Mouse (Mus musculus): ENCODE data around the gene Rnaseh2c. TPM values are rescaled to one million over a fixed set of nuclear protein-coding genes. Genes with fewer than 3 reads are reported as not detected.

The Rnaseh2c gene
- total RNA-seq, 2 experiments from 2014 or later: 39.1 to 46.1 TPM

- intact Hi-C loops (cut with DNase I; ENCODE audit: low total_unique reads): no loop called here
- DNase-seq: no peak
Measured at GRCm38 (mm10) chr19:5621884-5622283, 20.2 kb downstream of the Rnaseh2c start.

- DNase-seq: no peak
- intact Hi-C loops (cut with DNase I; ENCODE audit: low total_unique reads): no loop called here
Measured at GRCm38 (mm10) chr19:5625311-5625710, 23.6 kb downstream of the Rnaseh2c start.

GRCm38 (mm10) chr19:5629907-5630306 is 28.2 kb downstream of the Rnaseh2c start:
- intact Hi-C loops (cut with DNase I; ENCODE audit: low total_unique reads): no loop called here
- DNase-seq: no peak

DNA sequence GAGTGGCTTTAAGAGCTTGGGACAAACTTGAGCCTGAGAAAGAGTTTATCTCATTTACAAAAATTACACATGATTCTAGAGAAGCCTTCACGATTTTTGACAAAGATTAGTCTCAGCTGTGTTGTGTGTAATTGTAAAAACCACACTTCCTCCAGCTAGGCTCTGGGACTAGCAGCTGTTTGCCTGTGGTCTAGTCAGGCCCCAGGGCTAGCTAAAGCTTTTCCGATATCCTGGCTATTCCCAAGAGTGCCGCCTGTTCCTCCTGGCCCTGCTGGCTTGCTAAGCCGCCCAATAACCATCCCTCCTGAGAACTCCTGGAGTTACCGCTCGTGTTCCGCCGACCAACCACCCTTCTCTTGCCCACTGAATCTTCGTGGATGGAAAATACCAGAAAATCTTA is 30.4 kb downstream of the Rnaseh2c start:
- intact Hi-C loops (cut with DNase I; ENCODE audit: low total_unique reads): no loop called here
- no peak for DNase-seq

- intact Hi-C loops (cut with DNase I; ENCODE audit: low total_unique reads): no loop called here
- no peak for DNase-seq
Measured at GRCm38 (mm10) chr19:5636036-5636570, 34.4 kb downstream of the Rnaseh2c start.

DNA sequence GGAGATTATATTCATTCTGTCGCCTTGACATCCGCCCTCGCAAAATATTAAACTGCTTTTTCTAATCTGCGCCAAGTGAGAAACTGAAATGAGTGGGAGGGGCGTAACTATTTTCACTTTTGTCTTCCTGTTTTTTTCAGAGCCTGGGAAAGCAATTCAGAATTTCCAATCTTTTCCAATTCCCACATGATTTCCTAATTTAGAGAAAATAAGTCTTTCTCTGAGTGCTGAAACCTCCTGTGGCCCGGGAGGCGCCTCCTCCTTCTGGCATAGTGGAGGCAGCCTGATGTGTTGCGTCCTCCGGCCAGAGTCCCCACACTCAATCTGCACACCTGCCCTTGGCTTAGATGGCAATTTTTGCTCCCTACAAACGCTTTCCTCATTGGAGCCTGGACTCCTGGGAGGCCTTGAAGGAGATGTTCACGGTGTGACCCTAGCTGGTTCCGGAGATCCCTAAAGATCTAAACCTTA is 34.9 kb downstream of the Rnaseh2c start:
- DNase-seq: no peak
- intact Hi-C loops (cut with DNase I; ENCODE audit: low total_unique reads): no loop called here

- peak; percentile 92 for DNase-seq
- intact Hi-C loops (cut with DNase I; ENCODE audit: low total_unique reads): no loop called here
Measured at GRCm38 (mm10) chr19:5637069-5638047, 35.7 kb downstream of the Rnaseh2c start, which contains the start of gene Rela. Gene Rela (plus strand): TSS chr19:5637483.

DNA sequence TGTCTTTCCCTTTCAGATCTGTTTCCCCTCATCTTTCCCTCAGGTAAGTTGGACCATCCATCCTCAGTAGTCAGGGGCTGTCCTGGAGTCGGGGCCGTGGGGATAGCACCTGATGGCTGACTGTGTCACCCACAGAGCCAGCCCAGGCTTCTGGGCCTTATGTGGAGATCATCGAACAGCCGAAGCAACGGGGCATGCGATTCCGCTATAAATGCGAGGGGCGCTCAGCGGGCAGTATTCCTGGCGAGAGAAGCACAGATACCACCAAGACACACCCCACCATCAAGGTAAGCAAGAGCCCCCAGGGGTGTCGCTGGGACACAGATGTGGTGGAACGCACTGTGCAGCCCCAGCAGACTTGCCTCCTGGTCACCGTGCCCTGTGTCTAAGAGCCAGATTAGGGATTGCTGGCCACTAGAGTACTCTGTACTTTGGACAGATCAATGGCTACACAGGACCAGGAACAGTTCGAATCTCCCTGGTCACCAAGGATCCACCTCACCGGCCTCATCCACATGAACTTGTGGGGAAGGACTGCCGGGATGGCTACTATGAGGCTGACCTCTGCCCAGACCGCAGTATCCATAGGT is 36.8 kb downstream of the Rnaseh2c start:
- intact Hi-C loops (cut with DNase I; ENCODE audit: low total_unique reads): no loop called here
- DNase-seq: no peak

DNA sequence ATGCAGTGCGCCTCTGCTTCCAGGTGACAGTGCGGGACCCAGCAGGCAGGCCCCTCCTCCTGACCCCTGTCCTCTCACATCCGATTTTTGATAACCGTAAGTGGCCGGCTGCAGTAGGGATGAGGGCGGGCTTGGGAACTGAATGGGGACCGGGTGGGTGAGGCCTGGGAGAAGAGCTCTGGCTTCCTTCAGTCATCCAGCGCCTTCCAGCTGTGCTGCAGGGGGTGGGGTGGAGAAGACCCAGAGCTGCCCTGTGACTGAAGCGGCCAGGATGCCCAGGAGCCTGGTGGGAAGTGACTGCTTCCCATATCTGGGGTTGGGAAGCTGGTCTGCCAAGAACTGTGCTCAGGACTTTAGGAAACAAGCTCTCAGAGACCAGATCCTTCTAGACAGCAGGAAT is 38.7 kb downstream of the Rnaseh2c start:
- no peak for DNase-seq
- intact Hi-C loops (cut with DNase I; ENCODE audit: low total_unique reads): no loop called here

DNA sequence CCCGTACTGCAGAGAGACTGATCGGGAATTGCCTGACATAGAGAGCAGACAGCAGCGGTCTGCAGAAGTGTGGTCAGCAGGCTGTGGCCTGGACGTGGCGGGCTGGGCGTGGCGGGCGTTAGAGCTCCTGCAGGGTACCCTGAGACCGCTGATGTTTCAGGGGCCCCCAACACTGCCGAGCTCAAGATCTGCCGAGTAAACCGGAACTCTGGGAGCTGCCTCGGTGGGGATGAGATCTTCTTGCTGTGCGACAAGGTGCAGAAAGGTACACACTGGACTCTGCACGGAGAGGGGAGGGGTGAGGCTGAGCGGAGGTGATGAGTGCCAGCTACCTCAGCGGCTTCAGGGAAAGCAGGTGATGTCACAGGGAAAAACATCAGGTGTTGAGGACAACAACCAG is 39.3 kb downstream of the Rnaseh2c start:
- intact Hi-C loops (cut with DNase I; ENCODE audit: low total_unique reads): no loop called here
- DNase-seq: no peak

- intact Hi-C loops (cut with DNase I; ENCODE audit: low total_unique reads): no loop called here
Measured at GRCm38 (mm10) chr19:5641641-5642040, 40.0 kb downstream of the Rnaseh2c start.

DNA sequence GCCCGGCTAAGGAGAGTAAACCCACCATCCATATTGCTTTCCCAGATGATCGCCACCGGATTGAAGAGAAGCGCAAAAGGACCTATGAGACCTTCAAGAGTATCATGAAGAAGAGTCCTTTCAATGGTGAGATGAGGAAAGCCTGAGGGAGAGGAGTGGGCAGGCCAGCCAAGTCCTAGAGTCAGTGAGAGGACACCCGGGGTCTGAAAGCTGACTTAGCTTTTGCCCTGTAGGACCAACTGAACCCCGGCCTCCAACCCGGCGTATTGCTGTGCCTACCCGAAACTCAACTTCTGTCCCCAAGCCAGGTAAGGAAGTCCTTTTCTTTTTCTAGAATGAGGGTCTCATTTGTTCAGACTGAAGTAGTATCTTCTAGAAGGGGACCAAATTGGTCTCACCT is 43.6 kb downstream of the Rnaseh2c start:
- intact Hi-C loops (cut with DNase I; ENCODE audit: low total_unique reads): no loop called here
- no peak for DNase-seq

More at GRCm38 (mm10) chr19:5641641-5642040, 40.0 kb downstream of the Rnaseh2c start:
- DNase-seq: no peak

- intact Hi-C loops (cut with DNase I; ENCODE audit: low total_unique reads): no loop called here
- no peak for DNase-seq
Measured at GRCm38 (mm10) chr19:5646731-5647330, 45.2 kb downstream of the Rnaseh2c start.

GRCm38 (mm10) chr19:5647791-5648190 is 46.1 kb downstream of the Rnaseh2c start:
- DNase-seq: no peak
- intact Hi-C loops (cut with DNase I; ENCODE audit: low total_unique reads): no loop called here

GRCm38 (mm10) chr19:5648401-5649297 is 47.0 kb downstream of the Rnaseh2c start:
- intact Hi-C loops (cut with DNase I; ENCODE audit: low total_unique reads): no loop called here
- peak; percentile 85 for DNase-seq

DNA sequence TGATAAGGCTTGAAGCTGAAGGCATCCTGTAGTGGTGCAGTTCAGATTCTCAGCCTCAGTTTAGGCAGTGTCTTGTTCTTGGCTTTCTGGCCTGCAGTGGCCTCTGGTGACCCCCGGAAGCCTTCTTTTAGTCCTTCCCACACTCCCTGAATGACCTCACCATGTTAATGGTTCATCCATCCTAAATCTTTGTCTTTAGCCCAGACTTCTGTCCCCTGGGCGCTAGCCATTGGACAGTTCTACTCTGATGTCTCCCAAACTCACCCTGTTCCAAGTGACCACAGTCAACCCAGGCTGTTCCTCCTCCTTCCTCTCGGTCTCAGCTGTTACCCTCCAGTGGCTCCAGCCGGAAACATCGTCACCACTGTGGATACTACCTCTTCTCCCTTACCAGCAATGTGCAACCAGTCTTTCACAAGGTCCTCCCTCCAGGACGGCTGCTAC is 47.6 kb downstream of the Rnaseh2c start:
- DNase-seq: peak; percentile 79
- intact Hi-C loops (cut with DNase I; ENCODE audit: low total_unique reads): no loop called here

- no peak for DNase-seq
- intact Hi-C loops (cut with DNase I; ENCODE audit: low total_unique reads): no loop called here
Measured at GRCm38 (mm10) chr19:5651502-5652274, 50.0 kb downstream of the Rnaseh2c start.

GRCm38 (mm10) chr19:5652570-5652969 is 50.9 kb downstream of the Rnaseh2c start:
- intact Hi-C loops (cut with DNase I; ENCODE audit: low total_unique reads): no loop called here
- DNase-seq: no peak

All from gastrocnemius, postnatal 14 days (tissue).